Mouse (Mus musculus) 416B (cell line): ENCODE measurements around the gene Nr1d2.
"Not testable (repeated sequence)": the region's sequence is repeated elsewhere in the genome, so short reads cannot be mapped to it uniquely, and the experiment has no call there.

Experiments
- DNase-seq: peaks from one replicate; pipeline ENCODE4 v3.0.0; 2011; ENCODE audit warnings: low read depth

Gene Nr1d2

DNA sequence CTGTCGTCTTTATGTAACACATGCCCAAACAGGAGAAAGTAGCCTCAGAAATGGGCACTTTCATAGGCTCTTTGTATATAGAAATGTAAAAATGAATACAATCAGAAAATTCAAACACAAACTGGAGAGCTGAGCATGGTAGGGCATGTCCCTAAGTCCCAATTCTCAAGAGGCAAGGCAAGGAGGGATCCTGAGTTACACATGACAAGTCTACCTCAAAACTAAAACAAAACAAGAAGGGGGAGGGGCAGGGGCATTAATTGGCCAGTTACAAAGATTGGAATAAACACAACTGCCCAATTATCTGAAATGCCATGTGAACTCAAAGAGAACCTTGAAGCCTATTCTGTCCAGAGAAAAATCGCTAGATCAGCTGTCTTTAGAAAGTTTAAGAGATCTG, 5.9 kb downstream of the Nr1d2 start:
- DNase-seq = no peak

DNA sequence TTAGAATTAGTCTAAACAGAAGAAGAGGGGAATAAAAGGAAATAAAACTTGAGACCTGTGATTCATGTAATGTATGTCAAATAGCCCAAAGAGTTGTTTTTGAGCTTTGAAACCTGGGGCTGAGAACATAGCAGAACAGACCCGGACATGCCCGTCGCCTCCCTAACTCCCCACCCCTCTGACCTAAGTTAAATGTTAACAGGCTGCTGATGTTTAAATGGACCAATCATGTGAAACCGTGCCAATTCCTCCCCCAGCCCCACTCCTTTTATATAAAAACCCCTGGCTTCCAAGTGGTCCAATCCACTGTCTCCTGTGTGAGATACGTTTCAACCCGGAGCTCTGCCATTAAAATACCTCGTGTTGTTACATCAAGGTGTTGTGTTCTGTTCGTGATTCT, 7.1 kb downstream of the Nr1d2 start:
- DNase-seq = not testable (repeated sequence)

DNA sequence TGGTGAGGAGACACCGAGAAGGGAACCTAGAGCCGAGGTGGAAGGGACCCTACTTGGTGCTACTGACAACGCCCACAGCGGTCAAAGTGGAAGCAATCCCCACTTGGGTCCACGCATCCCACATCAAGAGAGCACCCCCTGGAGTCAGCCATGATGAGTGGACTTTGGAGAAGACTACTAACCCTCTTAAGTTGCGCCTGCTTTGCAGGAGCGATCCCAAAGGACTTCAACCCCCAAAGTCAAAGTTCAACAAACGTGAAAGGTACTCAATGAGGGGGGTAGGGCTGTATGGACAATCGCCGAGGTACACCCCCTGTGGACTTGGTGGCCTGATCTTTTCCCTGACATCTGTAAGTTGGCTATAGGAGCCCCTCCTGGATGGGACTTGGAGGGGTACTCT, 9.2 kb downstream of the Nr1d2 start:
- not testable (repeated sequence) for DNase-seq

DNA sequence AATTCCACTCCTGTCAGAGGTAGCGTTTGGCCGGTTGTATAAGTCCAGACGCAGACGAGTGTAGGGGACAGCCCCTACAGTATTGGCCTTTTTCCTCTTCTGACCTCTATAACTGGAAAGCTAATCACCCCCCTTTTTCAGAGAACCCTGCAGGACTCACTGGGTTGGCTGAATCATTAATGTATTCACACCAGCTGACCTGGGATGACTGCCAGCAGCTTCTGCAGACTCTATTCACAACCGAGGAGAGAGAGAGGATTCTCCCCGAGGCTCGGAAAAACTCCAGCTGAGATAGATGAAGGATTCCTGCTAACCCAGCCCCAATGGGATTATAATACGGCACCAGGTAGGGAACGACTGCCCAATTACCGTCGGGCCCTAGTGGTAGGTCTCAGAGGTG, 12.7 kb downstream of the Nr1d2 start:
- DNase-seq = not testable (repeated sequence)

DNA sequence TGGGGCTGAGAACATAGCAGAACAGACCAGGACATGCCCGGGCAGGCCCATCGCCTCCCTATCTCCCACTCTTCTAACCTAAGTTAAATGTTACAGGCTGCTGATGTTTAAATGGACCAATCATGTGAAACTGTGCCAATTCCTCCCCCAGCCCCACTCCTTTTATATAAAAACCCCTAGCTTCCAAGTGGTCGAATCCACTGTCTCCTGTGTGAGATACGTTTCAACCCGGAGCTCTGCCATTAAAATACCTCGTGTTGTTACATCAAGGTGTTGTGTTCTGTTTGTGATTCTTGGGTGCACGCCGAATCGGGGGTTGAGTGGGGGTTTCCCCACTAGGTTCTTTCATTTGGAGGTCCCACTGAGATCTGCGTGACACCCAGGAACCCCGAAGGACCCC, 13.5 kb downstream of the Nr1d2 start:
- not testable (repeated sequence) for DNase-seq

- no peak for DNase-seq
These were observed 16.9 kb downstream of the Nr1d2 start for GRCm38 (mm10) chr14:18221977-18222376.

- DNase-seq = no peak
These were observed 21.8 kb downstream of the Nr1d2 start for GRCm38 (mm10) chr14:18217158-18217557.

GRCm38 (mm10) chr14:18216428-18216827, 22.5 kb downstream of the Nr1d2 start:
- no peak for DNase-seq

GRCm38 (mm10) chr14:18210795-18211194, 28.1 kb downstream of the Nr1d2 start:
- peak; percentile 66 for DNase-seq

- DNase-seq = not testable (repeated sequence)
These were observed 34.6 kb downstream of the Nr1d2 start for GRCm38 (mm10) chr14:18204315-18204714.

DNA sequence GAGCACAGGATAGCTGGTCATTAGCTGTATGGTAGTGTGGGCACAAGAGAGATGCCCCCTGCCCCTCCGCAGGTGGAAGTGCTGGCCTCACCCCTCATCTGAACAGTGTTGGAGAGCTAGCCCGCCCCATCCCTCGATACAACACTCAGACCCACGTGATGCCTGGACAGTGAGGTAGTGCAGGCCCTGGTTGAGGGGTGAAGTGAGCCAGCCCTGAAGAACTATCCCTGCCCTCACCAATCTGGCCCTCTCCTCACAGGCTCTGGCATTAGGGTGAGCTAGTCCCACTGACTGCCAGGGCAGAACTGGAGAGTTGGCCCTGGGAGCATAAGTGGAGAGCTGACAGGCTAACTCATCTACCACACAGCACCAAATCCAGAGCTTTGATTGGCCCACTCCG, 37.5 kb downstream of the Nr1d2 start:
- DNase-seq = no peak

DNA sequence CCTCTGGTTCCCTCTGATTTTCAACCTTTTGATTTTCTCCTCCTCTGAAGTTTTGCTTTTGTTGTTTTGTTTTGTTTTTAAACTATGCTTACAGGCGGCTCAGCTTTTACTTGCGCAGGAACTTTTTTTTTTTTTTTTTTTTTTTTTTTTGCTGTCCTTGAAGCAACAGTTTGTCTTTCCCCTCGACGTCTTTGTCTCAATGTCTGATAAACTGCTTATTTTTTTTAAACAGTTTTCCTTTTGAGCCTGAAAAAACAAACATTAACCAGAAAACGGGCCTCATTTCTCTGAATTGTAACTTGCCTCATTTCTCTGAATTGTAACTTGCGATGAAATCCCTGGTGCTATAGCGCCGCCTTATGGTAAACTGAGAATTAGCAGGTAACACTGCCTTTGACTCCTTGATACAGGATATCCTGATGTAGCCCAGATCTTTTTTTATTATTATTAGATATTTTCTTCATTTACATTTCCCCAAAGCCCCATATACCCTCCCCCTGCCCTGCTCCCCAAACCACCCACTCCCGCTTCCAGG, 52.0 kb downstream of the Nr1d2 start:
- DNase-seq = peak; percentile 64

GRCm38 (mm10) chr14:18177531-18177930, 61.4 kb downstream of the Nr1d2 start:
- not testable (repeated sequence) for DNase-seq

GRCm38 (mm10) chr14:18167597-18167996, 71.3 kb downstream of the Nr1d2 start:
- no peak for DNase-seq

GRCm38 (mm10) chr14:18167041-18167440, 71.9 kb downstream of the Nr1d2 start:
- DNase-seq = peak; percentile 59
